Mouse (Mus musculus): ENCODE results near the gene Apc2. TPM values are rescaled to one million over a fixed set of nuclear protein-coding genes. Genes with fewer than 3 reads are reported as not detected.
A peak's percentile ranks its signal among the peaks of the same experiment; 100 is the strongest.

Gene Apc2
- polyA plus RNA-seq, 1 experiment from 2014 or later: 86.1 TPM

- H3K27me3 ChIP-seq (ENCODE audit: insufficient read depth, poor library complexity, severe bottlenecking): no peaks in the 10 kb centered on the region
- DNase-seq (ENCODE audit: low spot score): no peak
- H3K9me3 ChIP-seq: no peaks in the 10 kb centered on the region
- H3K4me3 ChIP-seq: no peak overlapping the region; the same call in 1 of the 2 replicates
- H3K27ac ChIP-seq: peak overlapping the region; percentile 8; the same call in 1 of the 2 replicates
- peaks cover 62% of the 10 kb centered on the region for H3K4me1 ChIP-seq (replicated peaks)
- 88% methylated on average over 2 of the region's 2 CpGs for WGBS
- H3K36me3 ChIP-seq: peaks cover 61% of the 10 kb centered on the region
Observed at GRCm38 (mm10) chr10:80257936-80258335, 37.8 kb upstream of the Apc2 start.

DNA sequence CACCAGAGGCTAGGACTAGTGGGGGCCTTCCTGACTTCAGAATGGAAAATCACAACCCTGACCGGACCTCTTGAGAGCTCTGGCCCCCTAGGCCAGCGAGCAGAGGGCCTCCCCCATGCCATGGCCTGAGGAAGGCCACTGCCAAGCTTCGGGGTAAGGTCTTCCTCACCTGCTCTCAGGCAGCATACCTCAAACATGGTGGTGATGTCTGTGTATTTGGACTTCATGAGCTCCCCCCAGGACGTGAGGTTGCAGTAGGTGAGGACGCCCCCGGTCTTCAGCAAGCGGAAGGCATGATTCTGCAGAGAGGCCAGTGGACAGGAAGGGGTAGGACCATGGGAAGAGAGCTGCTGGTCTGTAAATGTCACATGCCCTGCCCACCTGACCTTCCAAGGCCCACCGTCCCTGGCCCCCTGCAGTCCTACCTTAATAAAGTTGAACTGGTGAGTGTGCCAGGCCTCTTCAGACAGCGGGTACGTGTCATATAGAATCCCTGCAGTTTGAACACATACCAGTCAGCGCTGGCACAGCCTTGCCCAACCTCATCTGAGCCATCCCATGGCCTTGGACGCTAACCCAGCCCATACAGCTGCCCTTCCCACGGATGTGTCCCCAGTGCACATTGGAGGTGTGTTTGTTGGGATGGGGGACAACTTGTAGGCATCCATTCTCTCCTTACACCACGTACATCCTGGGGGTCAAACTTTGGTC is 36.9 kb upstream of the Apc2 start:
- Histone ChIP-seq H3K4me3 (peak overlapping the region; percentile 61; the same call in 1 of the 2 replicates), H3K36me3 (peaks cover 51% of the 10 kb centered on the region), H3K9me3 (no peaks in the 10 kb centered on the region), H3K27ac (peak overlapping the region; percentile 91), H3K4me1 (replicated peaks) (peaks cover 61% of the 10 kb centered on the region), H3K27me3 (ENCODE audit: insufficient read depth, poor library complexity, severe bottlenecking) (no peaks in the 10 kb centered on the region)
- 89% methylated on average over 14 of the region's 14 CpGs for WGBS
- no peak for DNase-seq (ENCODE audit: low spot score)

GRCm38 (mm10) chr10:80259463-80259805 is 36.3 kb upstream of the Apc2 start:
- Histone ChIP-seq H3K4me1 (replicated peaks) (peaks cover 61% of the 10 kb centered on the region), H3K27ac (peak overlapping the region; percentile 91), H3K36me3 (peaks cover 46% of the 10 kb centered on the region), H3K4me3 (peak overlapping the region; percentile 61), H3K27me3 (ENCODE audit: insufficient read depth, poor library complexity, severe bottlenecking) (no peaks in the 10 kb centered on the region), H3K9me3 (no peaks in the 10 kb centered on the region)
- 73% methylated on average over 6 of the region's 6 CpGs for WGBS
- no peak for DNase-seq (ENCODE audit: low spot score)

GRCm38 (mm10) chr10:80259861-80260641 is 35.7 kb upstream of the Apc2 start:
- Histone ChIP-seq H3K36me3 (peaks cover 40% of the 10 kb centered on the region), H3K9me3 (no peaks in the 10 kb centered on the region), H3K4me3 (peak overlapping the region; percentile 61), H3K4me1 (replicated peaks) (peaks cover 61% of the 10 kb centered on the region), H3K27me3 (ENCODE audit: insufficient read depth, poor library complexity, severe bottlenecking) (no peaks in the 10 kb centered on the region), H3K27ac (peak overlapping the region; percentile 91)
- DNase-seq (ENCODE audit: low spot score): peak; percentile 78
- 7% methylated on average over 19 of the region's 19 CpGs for WGBS

DNA sequence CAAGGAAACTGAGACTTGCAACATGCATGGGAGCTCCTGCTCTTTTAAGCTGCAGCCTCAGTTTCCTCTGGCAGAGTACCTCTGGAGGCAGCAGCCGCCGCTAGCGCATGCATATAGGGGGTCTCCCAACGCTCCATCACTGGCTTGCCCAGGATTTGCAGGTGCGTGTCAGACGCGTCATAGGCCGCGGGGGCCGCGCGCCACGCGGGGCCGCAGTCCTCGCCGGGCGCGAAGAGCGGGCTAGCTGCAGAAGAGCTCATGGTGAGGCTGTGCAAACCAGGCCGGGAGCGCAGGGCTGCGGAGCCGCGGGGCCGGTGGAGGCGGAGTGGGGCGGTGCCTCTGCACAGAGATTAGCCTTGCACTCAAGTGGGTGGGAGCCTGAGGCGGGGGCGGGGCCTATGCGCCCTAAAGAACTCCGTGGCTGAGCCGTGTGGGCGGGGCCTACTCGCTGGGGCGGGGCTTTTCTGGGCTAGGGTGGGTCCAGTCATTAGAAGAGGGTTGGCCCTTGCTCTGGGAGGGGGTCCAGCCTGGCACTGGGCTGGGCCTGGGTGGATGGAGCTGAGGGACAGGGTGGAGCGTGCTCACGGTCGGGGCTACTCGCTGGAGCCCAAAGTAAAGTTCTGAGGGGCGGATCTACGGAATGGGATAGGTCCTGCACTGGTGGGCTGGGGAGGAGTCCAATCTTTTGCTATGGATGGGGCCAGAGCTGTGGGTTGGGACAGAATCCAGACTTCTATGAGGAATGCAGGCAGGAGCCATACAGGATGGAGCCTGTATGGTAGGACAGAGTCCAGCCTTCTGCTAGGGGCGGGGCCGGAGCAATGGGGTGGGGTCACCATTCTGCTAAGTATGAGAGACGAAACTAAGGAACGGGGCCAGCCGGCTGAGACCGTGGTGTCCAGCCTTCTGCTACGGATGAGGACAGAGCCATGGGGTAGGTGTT is 34.9 kb upstream of the Apc2 start, which contains the start of the genes Gamt and Dazap1:
Gamt (minus strand) TSS at position 371 of the 943 bp plus-strand sequence.
Dazap1 (plus strand) TSS at position 845 of the 943 bp plus-strand sequence.
- H3K27ac ChIP-seq: peak within 1 kb of the TSS; percentile 91
- under 1% methylated on average over 49 of the region's 49 CpGs for WGBS
- peaks cover 31% of the 10 kb centered on the region for H3K36me3 ChIP-seq
- peaks cover 63% of the 10 kb centered on the region for H3K4me1 ChIP-seq (replicated peaks)
- H3K27me3 ChIP-seq (ENCODE audit: insufficient read depth, poor library complexity, severe bottlenecking): no peaks in the 10 kb centered on the region
- H3K9me3 ChIP-seq: no peaks in the 10 kb centered on the region
- peak; percentile 98 for DNase-seq (ENCODE audit: low spot score)
- H3K4me3 ChIP-seq: peak within 1 kb of the TSS; percentile 61

DNA sequence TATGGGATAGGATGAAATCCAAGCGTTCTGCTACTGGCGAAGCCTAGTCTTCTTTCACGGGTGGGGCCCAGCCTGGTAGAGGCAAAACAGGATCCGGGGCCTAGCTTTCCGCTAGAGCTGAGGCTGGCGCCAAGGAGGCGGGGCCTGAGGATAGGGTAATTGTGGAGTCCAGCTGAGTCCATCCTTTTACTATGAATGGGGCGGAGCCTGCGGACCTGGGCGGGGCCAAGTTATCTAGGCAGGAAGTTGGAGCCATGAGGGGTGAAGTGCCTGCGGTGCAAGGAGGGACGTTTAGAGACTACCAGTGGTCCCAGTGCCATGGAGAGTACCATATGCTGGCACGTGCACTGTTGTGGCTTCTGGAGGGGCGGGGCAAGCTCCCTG is 34.2 kb upstream of the Apc2 start:
- Histone ChIP-seq H3K27ac (peak overlapping the region; percentile 91), H3K4me1 (replicated peaks) (peaks cover 63% of the 10 kb centered on the region), H3K36me3 (peaks cover 24% of the 10 kb centered on the region), H3K9me3 (no peaks in the 10 kb centered on the region), H3K4me3 (peak overlapping the region; percentile 61), H3K27me3 (ENCODE audit: insufficient read depth, poor library complexity, severe bottlenecking) (no peaks in the 10 kb centered on the region)
- DNase-seq (ENCODE audit: low spot score): peak; percentile 93
- WGBS: 2% methylated on average over 14 of the region's 14 CpGs

DNA sequence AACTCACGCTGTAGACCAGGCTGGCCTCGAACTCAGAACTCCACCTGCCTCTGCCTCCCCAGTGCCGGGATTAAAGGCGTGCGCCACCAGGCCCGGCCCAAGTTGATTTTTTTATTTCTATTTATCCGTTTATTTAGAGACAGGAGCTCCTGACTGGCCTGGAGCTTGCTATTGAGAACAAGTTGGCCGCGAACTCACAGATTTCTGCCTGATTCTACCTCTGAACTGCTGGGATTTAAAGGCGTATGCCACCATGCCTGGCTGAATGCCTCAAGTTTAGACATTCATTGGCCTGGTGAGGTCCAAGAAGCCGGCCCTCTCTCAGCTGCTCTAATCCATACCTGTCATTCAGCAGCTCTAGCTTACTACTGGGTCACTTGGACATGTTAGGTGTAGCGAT is 33.6 kb upstream of the Apc2 start:
- WGBS: 76% methylated on average over 12 of the region's 12 CpGs
- Histone ChIP-seq H3K4me3 (peak overlapping the region; percentile 61), H3K4me1 (replicated peaks) (peaks cover 63% of the 10 kb centered on the region), H3K27ac (peak overlapping the region; percentile 91), H3K27me3 (ENCODE audit: insufficient read depth, poor library complexity, severe bottlenecking) (no peaks in the 10 kb centered on the region), H3K9me3 (no peaks in the 10 kb centered on the region), H3K36me3 (peaks cover 23% of the 10 kb centered on the region)
- DNase-seq (ENCODE audit: low spot score): no peak

GRCm38 (mm10) chr10:80262776-80263365 is 32.9 kb upstream of the Apc2 start:
- WGBS: 94% methylated on average over 10 of the region's 10 CpGs
- H3K27me3 ChIP-seq (ENCODE audit: insufficient read depth, poor library complexity, severe bottlenecking): no peaks in the 10 kb centered on the region

GRCm38 (mm10) chr10:80264341-80265148 is 31.2 kb upstream of the Apc2 start:
- Histone ChIP-seq H3K4me3 (peak overlapping the region; percentile 88), H3K9me3 (no peaks in the 10 kb centered on the region), H3K27ac (peak overlapping the region; percentile 97), H3K36me3 (peaks cover 25% of the 10 kb centered on the region), H3K4me1 (replicated peaks) (peaks cover 64% of the 10 kb centered on the region), H3K27me3 (ENCODE audit: insufficient read depth, poor library complexity, severe bottlenecking) (no peaks in the 10 kb centered on the region)
- peak; percentile 98 for DNase-seq (ENCODE audit: low spot score)
- 2% methylated on average over 81 of the region's 81 CpGs for WGBS

More at GRCm38 (mm10) chr10:80262776-80263365, 32.9 kb upstream of the Apc2 start:
- Histone ChIP-seq H3K4me3 (no peak overlapping the region), H3K27ac (no peak overlapping the region), H3K36me3 (peaks cover 24% of the 10 kb centered on the region), H3K4me1 (replicated peaks) (peaks cover 69% of the 10 kb centered on the region), H3K9me3 (no peaks in the 10 kb centered on the region)
- no peak for DNase-seq (ENCODE audit: low spot score)

DNA sequence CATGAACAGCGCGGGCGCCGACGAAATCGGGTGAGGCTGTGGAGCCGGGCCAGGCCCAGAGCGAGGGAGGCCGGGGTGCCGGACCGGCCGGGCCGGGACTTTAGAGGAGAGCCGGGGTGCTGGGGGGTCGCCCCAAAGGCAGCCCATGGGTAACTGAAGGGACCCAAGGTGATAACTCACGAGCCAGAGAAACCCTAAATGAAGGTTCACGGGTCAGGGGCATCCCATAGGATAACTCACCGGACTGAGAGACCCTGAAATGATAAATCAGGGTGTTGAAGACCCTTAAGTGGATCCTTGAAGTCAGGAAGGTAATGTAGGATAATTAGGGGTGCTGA is 30.7 kb upstream of the Apc2 start:
- under 1% methylated on average over 18 of the region's 18 CpGs for WGBS
- Histone ChIP-seq H3K27ac (peak overlapping the region; percentile 97), H3K9me3 (no peaks in the 10 kb centered on the region), H3K4me3 (peak overlapping the region; percentile 88), H3K36me3 (peaks cover 31% of the 10 kb centered on the region), H3K27me3 (ENCODE audit: insufficient read depth, poor library complexity, severe bottlenecking) (no peaks in the 10 kb centered on the region), H3K4me1 (replicated peaks) (peaks cover 63% of the 10 kb centered on the region)
- DNase-seq (ENCODE audit: low spot score): no peak

- peaks cover 64% of the 10 kb centered on the region for H3K4me1 ChIP-seq (replicated peaks)
Observed at GRCm38 (mm10) chr10:80270099-80270498, 25.7 kb upstream of the Apc2 start.

More at GRCm38 (mm10) chr10:80270099-80270498, 25.7 kb upstream of the Apc2 start:
- 98% methylated on average over 2 of the region's 2 CpGs for WGBS
- Histone ChIP-seq H3K9me3 (no peaks in the 10 kb centered on the region), H3K27me3 (ENCODE audit: insufficient read depth, poor library complexity, severe bottlenecking) (no peaks in the 10 kb centered on the region), H3K27ac (no peak overlapping the region), H3K4me3 (0 out of 2 replicates have a peak overlapping the region, but pooled peaks have one; percentile 2), H3K36me3 (peaks cover 75% of the 10 kb centered on the region)
- no peak for DNase-seq (ENCODE audit: low spot score)
